Mouse (Mus musculus): ENCODE data around the gene Gm10190. TPM values are rescaled to one million over a fixed set of nuclear protein-coding genes. Genes with fewer than 3 reads are reported as not detected.

Gene Gm10190
- total and polyA plus RNA-seq, 2 experiments from 2014 or later: 3.4 TPM; not detected in 1

DNA sequence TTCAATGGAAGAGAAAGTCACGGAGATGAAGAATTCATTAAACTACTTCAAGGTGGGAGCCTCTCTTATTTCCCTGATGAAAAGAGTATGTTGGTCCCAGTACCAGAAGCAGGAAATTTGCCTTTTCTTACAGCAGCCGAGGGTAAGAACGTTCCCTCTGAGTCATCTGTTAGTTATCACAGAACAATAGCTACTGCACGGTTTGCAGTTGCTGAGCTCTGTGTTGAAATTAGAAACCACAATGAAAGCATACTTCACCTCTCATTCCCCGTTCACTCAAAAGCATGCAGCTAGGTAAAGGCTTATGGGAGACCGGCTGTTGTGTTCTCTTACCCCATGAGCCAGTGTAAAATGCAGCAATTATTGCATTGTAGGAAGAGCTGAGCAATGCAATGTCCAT, 26.1 kb downstream of the Gm10190 start:
- WGBS: 42% methylated on average over 6 of the region's 6 CpGs
- ATAC-seq: no peak

DNA sequence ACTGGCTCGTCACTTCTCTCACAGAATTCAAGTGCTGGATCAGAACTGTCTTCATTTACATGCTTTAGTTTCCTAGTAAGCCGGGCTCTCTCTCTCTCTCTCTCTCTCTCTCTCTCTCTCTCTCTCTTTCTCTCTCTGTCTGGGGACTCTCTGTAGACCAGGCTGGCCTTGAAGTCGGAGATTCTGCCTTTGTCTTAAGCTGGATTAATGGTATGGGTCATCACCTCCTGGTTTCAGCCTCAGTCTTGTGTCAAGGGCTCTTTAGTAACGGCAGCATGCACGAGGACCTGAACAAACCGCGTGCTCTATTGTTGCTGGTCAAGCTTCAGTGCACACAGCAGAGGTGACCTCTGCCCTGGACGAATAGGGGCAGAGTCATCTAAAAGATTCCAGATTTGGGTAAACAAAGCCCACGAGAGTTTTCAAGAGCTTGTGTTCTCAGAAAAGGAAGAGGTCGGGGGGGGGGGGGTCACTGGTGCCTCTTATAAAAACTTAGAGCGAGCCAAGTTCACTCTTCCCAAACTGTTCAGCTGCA, 26.7 kb downstream of the Gm10190 start:
- H3K4me2 ChIP-seq (ENCODE audit: low read depth, low read length): no peak overlapping the region
- no peak overlapping the region for H3K9ac ChIP-seq (replicated peaks; ENCODE audit: low read length)
- no peak for DNase-seq (ENCODE audit: low spot score)
- 12% methylated on average over 11 of the region's 11 CpGs for WGBS
- no peaks in the 10 kb centered on the region for H3K4me1 ChIP-seq (ENCODE audit: insufficient read depth, low read length)
- no peak for ATAC-seq
- H3K27me3 ChIP-seq (ENCODE audit: insufficient read depth, low read length): no peaks in the 10 kb centered on the region
- no peaks in the 10 kb centered on the region for H3K9me3 ChIP-seq (ENCODE audit: low read length)
- H3K36me3 ChIP-seq (ENCODE audit: insufficient read depth, low read length): no peaks in the 10 kb centered on the region
- H3K27ac ChIP-seq: no peak overlapping the region
- no peak for TF ChIP-seq CTCF (IDR thresholded peaks at IDR 0.05; ENCODE audit: low read depth)
- H3K4me3 ChIP-seq (ENCODE audit: low read length): no peak overlapping the region

More for the DNA sequence above, 26.1 kb downstream of the Gm10190 start:
- Histone ChIP-seq H3K27ac (no peak overlapping the region), H3K4me1 (ENCODE audit: insufficient read depth, low read length) (no peaks in the 10 kb centered on the region), H3K4me2 (ENCODE audit: low read depth, low read length) (no peak overlapping the region), H3K4me3 (ENCODE audit: low read length) (no peak overlapping the region), H3K36me3 (ENCODE audit: insufficient read depth, low read length) (no peaks in the 10 kb centered on the region), H3K27me3 (ENCODE audit: insufficient read depth, low read length) (no peaks in the 10 kb centered on the region), H3K9me3 (ENCODE audit: low read length) (no peaks in the 10 kb centered on the region), H3K9ac (replicated peaks; ENCODE audit: low read length) (no peak overlapping the region)
- peak; percentile 9 for DNase-seq (ENCODE audit: low spot score)
- no peak for TF ChIP-seq CTCF (IDR thresholded peaks at IDR 0.05; ENCODE audit: low read depth)

DNA sequence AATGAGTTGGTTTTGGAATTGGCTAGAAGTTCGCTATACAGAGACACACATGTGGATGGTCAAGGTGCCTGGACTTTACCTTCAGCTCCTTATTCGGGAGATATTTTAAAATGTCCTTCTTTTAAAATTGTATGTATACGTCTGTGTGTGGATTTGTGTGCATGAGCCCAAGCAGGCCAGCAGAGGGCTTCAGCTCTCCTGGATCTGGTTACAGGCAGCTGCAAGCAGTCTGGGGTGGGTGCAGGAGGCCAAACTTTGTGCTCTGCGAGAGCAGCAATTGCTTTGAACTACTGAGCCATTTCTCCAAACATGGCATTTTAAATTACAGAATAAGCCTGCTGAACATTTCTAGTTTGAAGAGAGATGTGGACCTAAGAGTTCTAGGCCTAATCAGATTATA, 28.1 kb downstream of the Gm10190 start:
- Histone ChIP-seq H3K9ac (replicated peaks; ENCODE audit: low read length) (no peak overlapping the region), H3K27me3 (ENCODE audit: insufficient read depth, low read length) (no peaks in the 10 kb centered on the region), H3K4me2 (ENCODE audit: low read depth, low read length) (no peak overlapping the region), H3K4me1 (ENCODE audit: insufficient read depth, low read length) (no peaks in the 10 kb centered on the region), H3K36me3 (ENCODE audit: insufficient read depth, low read length) (no peaks in the 10 kb centered on the region), H3K27ac (no peak overlapping the region), H3K4me3 (ENCODE audit: low read length) (no peak overlapping the region), H3K9me3 (ENCODE audit: low read length) (no peaks in the 10 kb centered on the region)
- 76% methylated on average over 4 of the region's 4 CpGs for WGBS
- TF ChIP-seq CTCF (IDR thresholded peaks at IDR 0.05; ENCODE audit: low read depth): peak; percentile 60
- DNase-seq (ENCODE audit: low spot score) (peak; percentile 39), ATAC-seq (no peak)

DNA sequence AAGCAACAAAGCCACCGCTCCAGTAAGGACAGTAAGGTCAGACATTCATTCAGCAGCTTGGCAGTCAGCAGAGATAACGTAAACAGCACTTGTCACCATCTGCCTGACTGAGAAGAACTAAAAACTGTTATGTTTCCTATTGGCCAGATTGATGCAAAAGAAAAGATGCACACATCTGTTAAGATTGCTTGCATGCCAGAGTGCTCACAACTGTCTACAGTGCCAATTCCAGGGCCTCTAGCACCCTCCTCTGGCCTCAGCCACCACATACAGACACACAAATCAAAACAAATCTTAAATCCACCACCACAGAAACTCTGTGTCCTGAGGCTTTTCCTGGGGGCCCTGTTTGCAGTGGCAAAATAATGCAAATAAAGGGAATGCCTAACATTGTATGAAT, 41.0 kb downstream of the Gm10190 start:
- ATAC-seq: peak; percentile 56
- 79% methylated on average over 2 of the region's 2 CpGs for WGBS
- H3K27ac ChIP-seq: no peak overlapping the region
- no peaks in the 10 kb centered on the region for H3K27me3 ChIP-seq (ENCODE audit: insufficient read depth, low read length)
- no peaks in the 10 kb centered on the region for H3K4me1 ChIP-seq (ENCODE audit: insufficient read depth, low read length)
- peak; percentile 67 for TF ChIP-seq CTCF (IDR thresholded peaks at IDR 0.05; ENCODE audit: low read depth)
- peak; percentile 59 for DNase-seq (ENCODE audit: low spot score)
- no peaks in the 10 kb centered on the region for H3K36me3 ChIP-seq (ENCODE audit: insufficient read depth, low read length)
- H3K9me3 ChIP-seq (ENCODE audit: low read length): no peaks in the 10 kb centered on the region
- H3K4me2 ChIP-seq (ENCODE audit: low read depth, low read length): no peak overlapping the region
- H3K9ac ChIP-seq (replicated peaks; ENCODE audit: low read length): no peak overlapping the region
- no peak overlapping the region for H3K4me3 ChIP-seq (ENCODE audit: low read length)

DNA sequence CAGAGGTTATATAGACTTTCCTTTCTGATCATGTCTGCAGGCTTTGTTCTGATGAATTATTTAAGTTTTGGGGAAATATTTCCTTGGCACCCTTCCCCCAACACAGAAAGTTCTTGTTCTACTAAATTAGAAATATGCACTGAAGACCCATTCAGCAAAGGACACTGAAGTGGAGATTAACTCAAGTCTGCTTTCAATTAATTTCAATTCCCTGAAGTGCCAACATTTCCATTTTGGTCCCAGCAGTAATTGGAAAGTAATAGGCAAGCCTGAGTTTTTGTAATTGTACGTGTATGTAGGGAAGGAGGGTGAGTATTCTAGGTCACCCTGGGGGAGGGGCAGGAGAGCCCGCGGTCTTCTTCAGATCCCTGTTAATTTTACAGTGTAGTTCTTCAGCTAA, 46.9 kb downstream of the Gm10190 start:
- Histone ChIP-seq H3K27me3 (ENCODE audit: insufficient read depth, low read length) (no peaks in the 10 kb centered on the region), H3K4me1 (ENCODE audit: insufficient read depth, low read length) (no peaks in the 10 kb centered on the region), H3K9me3 (ENCODE audit: low read length) (no peaks in the 10 kb centered on the region), H3K9ac (replicated peaks; ENCODE audit: low read length) (no peak overlapping the region), H3K4me3 (ENCODE audit: low read length) (no peak overlapping the region), H3K27ac (no peak overlapping the region), H3K36me3 (ENCODE audit: insufficient read depth, low read length) (no peaks in the 10 kb centered on the region), H3K4me2 (ENCODE audit: low read depth, low read length) (no peak overlapping the region)
- 66% methylated on average over 3 of the region's 3 CpGs for WGBS
- DNase-seq (ENCODE audit: low spot score) (peak; percentile 45), ATAC-seq (peak; percentile 73)
- TF ChIP-seq CTCF (IDR thresholded peaks at IDR 0.05; ENCODE audit: low read depth): no peak

DNA sequence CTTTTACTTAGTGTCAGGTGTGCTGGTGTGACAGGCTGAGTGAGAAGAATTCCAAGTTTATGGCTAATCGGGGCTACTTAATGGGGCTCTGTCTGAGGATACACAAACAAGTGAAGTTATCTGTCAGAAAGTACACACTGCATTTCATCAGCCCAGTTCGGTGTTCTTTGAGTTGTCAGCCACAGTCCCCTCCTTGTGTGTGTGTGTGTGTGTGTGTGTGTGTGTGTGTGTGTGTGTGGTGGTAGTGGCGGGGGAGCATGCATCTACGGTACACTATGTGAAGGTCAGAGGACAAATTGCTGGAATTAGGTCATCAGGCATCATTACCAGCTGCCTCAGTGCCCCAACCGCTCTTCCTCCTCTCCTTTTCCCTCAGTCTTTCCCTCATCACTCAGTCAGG, 47.9 kb downstream of the Gm10190 start:
- no peak overlapping the region for H3K27ac ChIP-seq
- H3K9ac ChIP-seq (replicated peaks; ENCODE audit: low read length): no peak overlapping the region
- ATAC-seq (no peak), DNase-seq (ENCODE audit: low spot score) (no peak)
- no peaks in the 10 kb centered on the region for H3K4me1 ChIP-seq (ENCODE audit: insufficient read depth, low read length)
- no peaks in the 10 kb centered on the region for H3K27me3 ChIP-seq (ENCODE audit: insufficient read depth, low read length)
- H3K4me2 ChIP-seq (ENCODE audit: low read depth, low read length): no peak overlapping the region
- no peaks in the 10 kb centered on the region for H3K36me3 ChIP-seq (ENCODE audit: insufficient read depth, low read length)
- WGBS: 94% methylated on average over 4 of the region's 5 CpGs
- no peak overlapping the region for H3K4me3 ChIP-seq (ENCODE audit: low read length)
- TF ChIP-seq CTCF (IDR thresholded peaks at IDR 0.05; ENCODE audit: low read depth): no peak
- H3K9me3 ChIP-seq (ENCODE audit: low read length): no peaks in the 10 kb centered on the region

DNA sequence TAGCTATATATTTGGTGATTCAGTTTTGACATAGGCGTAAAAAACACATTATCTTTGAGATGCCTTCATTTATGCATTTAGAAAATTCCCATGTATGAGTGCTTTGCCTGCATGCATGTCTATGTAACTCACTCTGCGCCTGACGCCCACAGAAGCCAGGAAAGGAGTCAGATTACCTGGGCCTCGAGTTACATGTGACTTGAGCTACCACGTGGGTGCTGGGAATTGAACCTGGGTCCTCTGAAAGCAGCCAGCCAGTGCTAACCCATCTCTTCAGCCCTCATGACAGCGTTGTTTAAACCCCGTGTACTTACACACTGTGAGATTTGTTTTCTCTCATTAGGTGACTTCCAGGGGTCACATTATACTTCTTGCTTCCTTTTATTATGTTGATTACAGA, 48.8 kb downstream of the Gm10190 start:
- TF ChIP-seq CTCF (IDR thresholded peaks at IDR 0.05; ENCODE audit: low read depth): no peak
- H3K9ac ChIP-seq (replicated peaks; ENCODE audit: low read length): no peak overlapping the region
- H3K4me2 ChIP-seq (ENCODE audit: low read depth, low read length): no peak overlapping the region
- H3K27ac ChIP-seq: no peak overlapping the region
- H3K9me3 ChIP-seq (ENCODE audit: low read length): no peaks in the 10 kb centered on the region
- no peaks in the 10 kb centered on the region for H3K27me3 ChIP-seq (ENCODE audit: insufficient read depth, low read length)
- no peaks in the 10 kb centered on the region for H3K4me1 ChIP-seq (ENCODE audit: insufficient read depth, low read length)
- DNase-seq (ENCODE audit: low spot score): no peak
- H3K4me3 ChIP-seq (ENCODE audit: low read length): no peak overlapping the region
- ATAC-seq: no peak
- WGBS: 84% methylated on average over 7 of the region's 7 CpGs
- no peaks in the 10 kb centered on the region for H3K36me3 ChIP-seq (ENCODE audit: insufficient read depth, low read length)

Measured in hindbrain, postnatal 0 days (tissue).